Mouse (Mus musculus) forebrain, embryonic 11.5 days (tissue): ENCODE results near the gene Dnajb2. TPM values are rescaled to one million over a fixed set of nuclear protein-coding genes. Genes with fewer than 3 reads are reported as not detected.

Experiments used
- ATAC-seq: fragments of 200-750 bp; cut with Nextera tagmentation; replicated peaks from 2 replicates; pipeline ENCODE4 v1.8.0; 2017; ENCODE audit warnings: moderate TSS enrichment; ENCODE audit not compliant: low FRiP score
- DNase-seq: peaks from one replicate; pipeline ENCODE4 v3.0.0-alpha.2; 2017; ENCODE audit warnings: low spot score
- H3K27ac ChIP-seq: fragments of 300-500 bp; sonication (generic); 2 replicates; pipeline ENCODE4 v1.5.1; 2014; ENCODE audit warnings: low read depth, low read length
- H3K27me3 ChIP-seq: fragments of 300-500 bp; sonication (generic); 2 replicates; pipeline ENCODE4 v1.6.1; 2014; ENCODE audit warnings: mild to moderate bottlenecking, low read length, mixed read lengths; ENCODE audit not compliant: control insufficient read depth, insufficient read depth
- H3K36me3 ChIP-seq: fragments of 300-500 bp; sonication (generic); 2 replicates; pipeline ENCODE4 v1.6.1; 2014; ENCODE audit warnings: mild to moderate bottlenecking, low read length, moderate library complexity, mixed read lengths; ENCODE audit not compliant: control insufficient read depth, insufficient read depth
- H3K4me1 ChIP-seq: fragments of 300-500 bp; sonication (generic); replicated peaks from 2 replicates; pipeline ENCODE4 v1.6.1; 2014; ENCODE audit warnings: low read length, mixed read lengths; ENCODE audit not compliant: control insufficient read depth, insufficient read depth
- H3K4me2 ChIP-seq: fragments of 300-500 bp; sonication (generic); 2 replicates; pipeline ENCODE4 v1.6.1; 2014; ENCODE audit warnings: low read depth, mild to moderate bottlenecking, low read length, moderate library complexity, mixed read lengths; ENCODE audit not compliant: severe bottlenecking
- H3K4me3 ChIP-seq: fragments of 300-500 bp; sonication (generic); 2 replicates; pipeline ENCODE4 v1.5.1; 2014; ENCODE audit warnings: low read depth, low read length
- H3K9ac ChIP-seq: fragments of 300-500 bp; sonication (generic); 2 replicates; pipeline ENCODE4 v1.6.1; 2014; ENCODE audit warnings: low read length
- H3K9me3 ChIP-seq: fragments of 300-500 bp; sonication (generic); 2 replicates; pipeline ENCODE4 v1.6.1; 2016; ENCODE audit warnings: low read length, mixed read lengths; ENCODE audit not compliant: control insufficient read depth
- WGBS: fragments of 180-500 bp; shearing (Covaris S2); extraction: QIAGEN DNeasy Blood & Tissue Kit; methylation state at CpG from one replicate; pipeline ENCODE4 v1.1.7; 2014; 5-methylcytosine and 5-hydroxymethylcytosine counted together
- polyA plus RNA-seq: library from polyadenylated mRNA; unstranded; fragments of >200 nt; fragmentation: Nextera tagmentation; extraction: Ambion mirVana; gene quantifications from 2 replicates; pipeline ENCODE4 v1.2.1, GENCODE M21; 2014

Dnajb2 gene
- polyA plus RNA-seq, 1 experiment from 2014 or later: 22.6 TPM

DNA sequence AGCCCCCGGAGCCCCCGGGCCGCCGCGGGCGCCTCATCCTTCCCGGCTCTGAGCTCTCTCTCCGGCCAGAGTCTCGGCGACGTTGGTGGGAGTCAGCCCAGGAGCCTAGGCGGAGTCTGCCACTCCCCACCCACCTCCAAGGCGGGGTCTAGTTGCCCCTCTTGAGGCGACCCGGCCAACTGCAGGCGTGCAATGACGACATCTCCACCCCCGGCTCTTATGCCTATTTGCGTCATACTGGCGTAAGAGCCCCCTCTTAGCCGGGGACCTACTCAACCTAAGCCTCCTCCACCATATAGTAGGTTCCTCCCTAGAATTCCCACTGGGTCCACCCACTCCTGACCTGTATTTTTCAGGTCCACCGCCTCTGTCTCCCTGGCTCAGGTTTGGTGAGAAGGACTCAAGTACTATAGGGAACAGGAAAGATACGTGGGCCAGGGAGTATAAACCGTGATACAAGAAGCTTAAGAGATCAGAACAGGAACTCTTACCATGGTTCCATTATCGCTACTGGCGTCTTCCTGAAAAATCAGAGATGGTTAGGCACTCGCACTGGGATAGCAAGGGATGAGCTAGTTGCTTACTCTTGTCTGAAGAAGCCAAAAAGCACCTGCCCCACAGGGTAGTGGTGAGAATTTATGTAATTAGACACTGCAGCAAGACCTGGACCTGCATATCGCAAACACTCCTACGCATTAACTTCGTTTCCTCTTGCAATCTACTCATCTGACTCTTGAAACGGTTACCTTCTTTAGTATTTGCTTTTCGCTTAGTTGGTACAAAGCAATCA lies 28.1 kb downstream of the Dnajb2 start, which contains the start of gene Ptprn:
Gene Ptprn (minus strand): TSS at position 412 of the 790 bp plus-strand sequence.
- Histone ChIP-seq H3K4me2 (peak within 1 kb of the TSS; percentile 64), H3K9ac (0 out of 2 replicates have a peak within 1 kb of the TSS, but pooled peaks have one; percentile 35), H3K36me3 (no peaks in the 10 kb centered on the region), H3K4me3 (peak within 1 kb of the TSS; percentile 31), H3K4me1 (no peaks in the 10 kb centered on the region), H3K27me3 (peaks cover 26% of the 10 kb centered on the region), H3K9me3 (no peaks in the 10 kb centered on the region), H3K27ac (no peak within 1 kb of the TSS)
- DNase-seq: peak; percentile 69
- 11% methylated on average over 32 of the region's 32 CpGs for WGBS
- peak; percentile 64 for ATAC-seq

DNA sequence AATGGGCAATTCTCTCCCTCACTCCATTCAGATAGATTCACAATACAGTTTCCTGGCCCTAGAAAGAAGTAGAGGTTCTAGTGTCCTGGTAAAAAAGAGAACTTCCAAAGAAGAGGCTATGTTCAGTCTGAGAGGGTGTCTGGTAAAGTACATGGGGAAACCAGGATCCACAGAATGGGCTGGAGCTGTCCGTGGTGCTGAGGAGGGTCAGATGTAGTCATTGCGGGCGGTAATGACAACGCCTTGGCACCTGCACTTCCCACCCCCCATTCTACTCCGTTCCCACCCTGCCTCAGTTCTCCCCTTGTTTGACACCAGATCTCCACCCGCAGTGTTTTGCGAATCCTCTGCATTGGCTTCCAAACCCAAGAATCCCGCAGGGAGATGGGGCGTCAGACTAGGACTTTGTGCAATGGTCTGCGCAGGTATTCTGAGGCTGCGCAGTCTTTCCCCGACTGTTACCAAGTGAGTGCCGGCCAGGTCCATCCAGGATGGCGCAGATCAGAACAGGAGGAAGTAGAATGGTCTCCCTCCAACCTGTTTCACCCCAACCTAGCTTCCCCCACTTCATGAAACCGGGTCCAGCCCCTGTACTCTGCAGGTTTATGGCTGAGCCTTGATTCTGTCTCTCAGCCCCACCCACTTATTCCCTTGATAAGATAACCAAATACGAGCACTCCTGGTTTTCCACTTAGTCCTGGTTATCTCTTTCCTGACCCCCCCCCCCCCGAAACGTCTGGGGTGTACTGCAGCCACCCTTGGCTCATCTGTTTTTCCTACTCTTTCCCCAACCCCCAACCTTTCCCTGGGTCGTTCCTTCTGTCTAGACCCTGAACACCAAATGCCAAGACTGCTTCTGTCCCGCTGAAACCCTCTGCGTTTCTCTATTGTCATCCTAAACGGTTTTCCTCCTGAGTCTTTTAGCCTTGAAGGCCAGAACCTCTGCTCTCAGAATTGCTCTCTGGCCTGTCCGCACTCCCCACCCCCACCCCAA lies 41.3 kb downstream of the Dnajb2 start:
- no peaks in the 10 kb centered on the region for H3K36me3 ChIP-seq
- peak overlapping the region; percentile 8; the same call in 1 of the 2 replicates for H3K4me3 ChIP-seq
- no peak overlapping the region for H3K27ac ChIP-seq
- H3K9ac ChIP-seq: peak overlapping the region; percentile 12; the same call in 1 of the 2 replicates
- peak overlapping the region; percentile 24; the same call in 1 of the 2 replicates for H3K4me2 ChIP-seq
- peaks cover 15% of the 10 kb centered on the region for H3K27me3 ChIP-seq
- no peak for ATAC-seq
- WGBS: 2% methylated on average over 23 of the region's 23 CpGs
- DNase-seq: peak; percentile 78
- no peaks in the 10 kb centered on the region; the same call in 1 of the 2 replicates for H3K9me3 ChIP-seq
- no peaks in the 10 kb centered on the region for H3K4me1 ChIP-seq

DNA sequence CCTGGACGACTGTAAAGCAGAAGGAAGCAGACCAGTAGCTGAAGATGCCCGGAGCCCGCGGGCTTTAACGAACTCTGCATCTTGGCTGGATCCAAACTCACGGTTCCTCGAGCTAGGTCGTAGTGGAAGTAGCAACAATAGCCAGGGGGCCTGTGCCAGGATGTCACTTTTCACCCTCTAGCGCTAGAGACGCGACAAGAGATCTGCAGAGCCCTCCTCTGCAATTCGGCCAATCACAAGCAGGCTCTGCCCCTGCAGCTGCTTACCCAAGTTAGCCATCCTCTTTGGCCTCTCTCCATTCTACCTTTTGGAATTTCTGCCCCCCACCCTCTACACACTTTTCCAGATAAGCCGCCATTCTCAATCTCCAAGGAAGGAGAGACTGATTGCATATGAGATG lies 42.0 kb downstream of the Dnajb2 start, which contains the start of gene Resp18:
Gene Resp18 (minus strand): TSS at position 188 of the 400 bp plus-strand sequence.
- DNase-seq: no peak
- Histone ChIP-seq H3K4me2 (peak within 1 kb of the TSS; percentile 24; the same call in 1 of the 2 replicates), H3K9ac (peak within 1 kb of the TSS; percentile 12; the same call in 1 of the 2 replicates), H3K27me3 (peaks cover 15% of the 10 kb centered on the region), H3K36me3 (no peaks in the 10 kb centered on the region), H3K27ac (no peak within 1 kb of the TSS), H3K4me3 (peak within 1 kb of the TSS; percentile 8; the same call in 1 of the 2 replicates), H3K9me3 (no peaks in the 10 kb centered on the region; the same call in 1 of the 2 replicates), H3K4me1 (no peaks in the 10 kb centered on the region)
- WGBS: 4% methylated on average over 13 of the region's 13 CpGs
- ATAC-seq: no peak

GRCm38 (mm10) chr1:75283017-75283416 lies 46.8 kb downstream of the Dnajb2 start:
- Histone ChIP-seq H3K9ac (no peak overlapping the region), H3K36me3 (no peaks in the 10 kb centered on the region), H3K4me1 (no peaks in the 10 kb centered on the region), H3K4me3 (no peak overlapping the region), H3K9me3 (no peaks in the 10 kb centered on the region; the same call in 1 of the 2 replicates), H3K27ac (no peak overlapping the region), H3K4me2 (no peak overlapping the region), H3K27me3 (peaks cover 6% of the 10 kb centered on the region)
- ATAC-seq (no peak), DNase-seq (no peak)
- 83% methylated on average over 5 of the region's 5 CpGs for WGBS

DNA sequence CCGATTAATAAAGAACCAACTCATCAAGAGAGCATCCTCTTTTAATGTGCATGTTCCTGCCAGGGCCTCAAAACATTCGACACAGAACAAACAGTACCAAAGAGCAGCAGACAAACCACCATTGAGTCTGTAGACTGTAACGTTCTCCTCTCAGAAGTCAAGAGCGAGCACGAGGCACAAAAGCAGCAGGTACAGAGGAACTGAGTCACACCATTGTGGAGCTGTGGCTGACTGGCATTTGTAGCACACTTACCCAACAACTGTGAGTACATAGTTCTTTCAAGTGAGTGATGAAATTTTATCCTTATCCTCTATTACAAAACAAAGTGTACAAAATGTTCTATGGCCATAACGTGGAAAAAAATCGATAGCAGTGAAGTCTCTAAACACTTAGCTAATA lies 48.7 kb downstream of the Dnajb2 start:
- Histone ChIP-seq H3K36me3 (no peaks in the 10 kb centered on the region), H3K27me3 (no peaks in the 10 kb centered on the region), H3K4me3 (no peak overlapping the region), H3K4me2 (no peak overlapping the region), H3K27ac (no peak overlapping the region), H3K9ac (no peak overlapping the region), H3K9me3 (no peaks in the 10 kb centered on the region; the same call in 1 of the 2 replicates), H3K4me1 (no peaks in the 10 kb centered on the region; the same call in 1 of the 2 replicates)
- ATAC-seq (no peak), DNase-seq (no peak)
- whole genome bisulfite sequencing: 87% methylated on average over 7 of the region's 7 CpGs

DNA sequence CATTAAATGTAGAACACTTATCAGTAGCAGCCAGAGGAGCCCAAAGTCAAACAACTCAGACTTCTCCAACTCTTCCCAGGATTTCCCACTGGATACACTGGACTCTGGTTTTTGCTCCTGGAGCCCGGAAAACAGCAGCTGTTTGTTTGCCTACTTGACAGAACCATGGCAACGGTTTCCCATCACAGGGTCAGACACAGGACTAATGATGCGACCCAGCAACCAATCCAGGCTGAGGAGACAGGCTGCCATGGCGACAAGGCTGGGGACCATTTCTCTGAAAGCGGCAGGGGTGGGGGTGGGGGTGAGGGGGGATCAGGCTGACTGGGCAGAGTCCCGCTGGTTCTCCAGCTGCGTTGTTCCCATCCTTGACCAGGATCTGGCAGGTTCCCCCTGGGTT lies 53.2 kb downstream of the Dnajb2 start:
- H3K27me3 ChIP-seq: no peaks in the 10 kb centered on the region
- H3K4me1 ChIP-seq: no peaks in the 10 kb centered on the region; the same call in 1 of the 2 replicates
- H3K9me3 ChIP-seq: no peaks in the 10 kb centered on the region
- ATAC-seq: peak; percentile 90
- no peak overlapping the region for H3K4me3 ChIP-seq
- WGBS: 8% methylated on average over 7 of the region's 7 CpGs
- DNase-seq: peak; percentile 75
- H3K9ac ChIP-seq: no peak overlapping the region
- H3K4me2 ChIP-seq: no peak overlapping the region
- H3K27ac ChIP-seq: peak overlapping the region; percentile 79
- H3K36me3 ChIP-seq: no peaks in the 10 kb centered on the region

DNA sequence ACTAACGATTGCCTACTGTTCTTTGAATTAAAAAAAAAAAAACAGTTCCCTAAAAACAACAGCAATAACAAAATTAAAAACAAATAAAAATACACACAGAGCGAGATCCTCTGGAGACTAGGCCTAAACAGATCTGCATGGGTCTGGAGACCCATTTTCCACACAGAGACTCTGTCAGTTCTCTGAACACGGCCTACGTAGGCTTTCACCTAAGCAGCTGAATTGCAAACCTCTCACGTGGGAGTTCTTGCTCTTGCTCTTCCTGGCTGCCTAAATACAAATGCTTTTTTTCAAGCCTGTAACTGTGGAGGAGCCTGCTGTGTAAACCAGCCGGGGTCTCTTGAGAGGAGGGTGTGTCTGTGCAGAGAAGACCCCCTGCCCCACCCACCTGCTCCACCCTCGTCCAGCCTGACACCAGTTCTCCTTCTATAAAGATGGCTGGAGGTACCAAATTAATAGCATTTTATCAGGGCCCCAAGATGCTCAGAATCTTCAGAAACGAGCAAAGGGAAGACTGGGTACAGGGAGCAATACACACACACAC lies 53.8 kb downstream of the Dnajb2 start:
- 0 out of 2 replicates have a peak, but pooled peaks have one; percentile 49 for ATAC-seq
- no peak for DNase-seq
- H3K4me2 ChIP-seq: no peak overlapping the region

GRCm38 (mm10) chr1:75290582-75290981 lies 54.4 kb downstream of the Dnajb2 start:
- Histone ChIP-seq H3K9ac (no peak overlapping the region), H3K9me3 (no peaks in the 10 kb centered on the region), H3K4me1 (no peaks in the 10 kb centered on the region; the same call in 1 of the 2 replicates), H3K4me3 (no peak overlapping the region), H3K27me3 (no peaks in the 10 kb centered on the region), H3K4me2 (no peak overlapping the region), H3K36me3 (no peaks in the 10 kb centered on the region), H3K27ac (0 out of 2 replicates have a peak overlapping the region, but pooled peaks have one; percentile 79)
- DNase-seq: no peak
- ATAC-seq: no peak

More for the DNA sequence above, 53.8 kb downstream of the Dnajb2 start:
- WGBS: 46% methylated on average over 8 of the region's 8 CpGs
- Histone ChIP-seq H3K9me3 (no peaks in the 10 kb centered on the region), H3K4me3 (no peak overlapping the region), H3K36me3 (no peaks in the 10 kb centered on the region), H3K27me3 (no peaks in the 10 kb centered on the region), H3K9ac (no peak overlapping the region), H3K27ac (peak overlapping the region; percentile 79), H3K4me1 (no peaks in the 10 kb centered on the region; the same call in 1 of the 2 replicates)
